Mouse (Mus musculus) ES-E14 (cell line): ENCODE measurements around the gene Arhgap31. TPM values are rescaled to one million over a fixed set of nuclear protein-coding genes. Genes with fewer than 3 reads are reported as not detected.

Source experiments
- DNase-seq: peaks from one replicate; pipeline ENCODE4 v3.0.0-alpha.2; 2013; ENCODE audit warnings: low read depth, low spot score
- H3K27ac ChIP-seq: 2 replicates; pipeline ENCODE4 v1.5.1; 2012; ENCODE audit warnings: low read depth, mild to moderate bottlenecking, low read length, moderate library complexity, mixed read lengths; ENCODE audit not compliant: poor library complexity, insufficient read depth, severe bottlenecking
- H3K36me3 ChIP-seq: 2 replicates; pipeline ENCODE4 v1.6.1; 2012; ENCODE audit warnings: mild to moderate bottlenecking, low read length, moderate library complexity, mixed read lengths; ENCODE audit not compliant: control insufficient read depth, poor library complexity, insufficient read depth, severe bottlenecking
- H3K4me1 ChIP-seq, 2 experiments: fragments of 150-350 bp in 1 of 2; sonication (generic) in 1 of 2; 2 replicates each; pipeline ENCODE4 v1.6.1; 2012; ENCODE audit warnings: low read length in 2 of 2, mild to moderate bottlenecking in 1 of 2, mixed read lengths in 1 of 2; ENCODE audit not compliant: control insufficient read depth in 2 of 2, insufficient read depth in 2 of 2, poor library complexity in 1 of 2
- H3K4me3 ChIP-seq, 2 experiments: fragments of 150-350 bp in 1 of 2; sonication (generic) in 1 of 2; 2 replicates each; pipeline ENCODE4 v1.5.1; 2012; ENCODE audit warnings: low read length in 2 of 2, low read depth in 1 of 2, mild to moderate bottlenecking in 1 of 2, mixed read lengths in 1 of 2; ENCODE audit not compliant: insufficient read depth in 1 of 2, poor library complexity in 1 of 2, severe bottlenecking in 1 of 2
- H3K9ac ChIP-seq: 2 replicates; pipeline ENCODE4 v1.6.1; 2012; ENCODE audit warnings: low read depth, mild to moderate bottlenecking, low read length, mixed read lengths; ENCODE audit not compliant: poor library complexity, insufficient read depth, severe bottlenecking
- H3K9me3 ChIP-seq: fragments of 150-350 bp; sonication (generic); 2 replicates; pipeline ENCODE4 v1.6.1; 2012; ENCODE audit warnings: low read depth, mild to moderate bottlenecking, low read length; ENCODE audit not compliant: control insufficient read depth, insufficient read depth
- CHD2 ChIP-seq: IDR thresholded peaks from 2 replicates; pipeline ENCODE4 v1.6.1; 2014; ENCODE audit warnings: mild to moderate bottlenecking, low read depth, low read length, inconsistent platforms
- HCFC1 ChIP-seq: IDR thresholded peaks from 2 replicates; pipeline ENCODE4 v1.6.1; 2012; ENCODE audit warnings: low read length, inconsistent platforms, borderline replicate concordance; ENCODE audit not compliant: insufficient read depth
- MAFK ChIP-seq: IDR thresholded peaks from 2 replicates; pipeline ENCODE4 v1.6.1; 2014; ENCODE audit warnings: mild to moderate bottlenecking, low read depth, low read length, inconsistent platforms; ENCODE audit not compliant: insufficient read depth
- ZC3H11A ChIP-seq: IDR thresholded peaks from 2 replicates; pipeline ENCODE4 v1.6.1; 2012; ENCODE audit warnings: low read depth, mild to moderate bottlenecking, inconsistent platforms, low read length, borderline replicate concordance
- ZNF384 ChIP-seq: IDR thresholded peaks from 2 replicates; pipeline ENCODE4 v1.6.1; 2012; ENCODE audit warnings: low read depth, low read length, inconsistent platforms
- in situ Hi-C, 2 experiments: fragments of 600-800 bp; cut with MboI; formaldehyde crosslinking; loops; one replicate each; pipeline ENCODE4 v1.15.1; 2025; ENCODE audit warnings: low sequenced_read_pairs in 2 of 2, inconsistent platforms in 1 of 2; ENCODE audit not compliant: unreplicated experiment in 2 of 2
- total RNA-seq: library from RNA; depleted of rRNA; stranded (reverse); fragments of 300-350 nt; gene quantifications from 2 replicates; pipeline ENCODE4 v1.2.3, GENCODE M21; 2012

The Arhgap31 gene
- total RNA-seq, 1 experiment = 1.0 TPM

GRCm38 (mm10) chr16:38648783-38649430 is 64.2 kb downstream of the Arhgap31 start:
- TF ChIP-seq MAFK (no peak), CHD2 (no peak), ZC3H11A (no peak), ZNF384 (no peak), HCFC1 (no peak)
- Histone ChIP-seq H3K4me3 (no peak overlapping the region), H3K4me1 (peaks cover 0 to 3% of the 10 kb centered on the region in 2 experiments; a peak in 1 of 4 replicates), H3K9ac (no peak overlapping the region), H3K36me3 (no peaks in the 10 kb centered on the region), H3K27ac (no peak overlapping the region), H3K9me3 (no peaks in the 10 kb centered on the region)
- in situ Hi-C loops = loop anchor here in 1 of 2 experiments (25.0 kb wide), 1 partner anchor 163 kb away; the partner anchor contains the start of gene Upk1b
- DNase-seq = no peak

- Histone ChIP-seq H3K27ac (no peak overlapping the region), H3K9ac (no peak overlapping the region), H3K4me3 (no peak overlapping the region), H3K4me1 (no peaks in the 10 kb centered on the region), H3K36me3 (no peaks in the 10 kb centered on the region), H3K9me3 (no peaks in the 10 kb centered on the region)
- in situ Hi-C loops = loop anchor here in 1 of 2 experiments (25.0 kb wide), 1 partner anchor 164 kb away; the partner anchor contains the start of gene Upk1b
- no peak for TF ChIP-seq ZNF384
- no peak for TF ChIP-seq HCFC1
- TF ChIP-seq CHD2 = no peak
- TF ChIP-seq ZC3H11A = no peak
- TF ChIP-seq MAFK = no peak
- DNase-seq = no peak
Measured at GRCm38 (mm10) chr16:38648155-38648554, 64.9 kb downstream of the Arhgap31 start.

GRCm38 (mm10) chr16:38644455-38644854 is 68.6 kb downstream of the Arhgap31 start:
- Histone ChIP-seq H3K27ac (no peak overlapping the region), H3K4me3 (no peak overlapping the region), H3K4me1 (no peaks in the 10 kb centered on the region), H3K9ac (no peak overlapping the region), H3K9me3 (no peaks in the 10 kb centered on the region), H3K36me3 (no peaks in the 10 kb centered on the region)
- DNase-seq = no peak
- in situ Hi-C loops = loop anchor here in 1 of 2 experiments (25.0 kb wide), 1 partner anchor 168 kb away; the partner anchor contains the start of gene Upk1b
- no peak for TF ChIP-seq HCFC1
- TF ChIP-seq ZNF384 = no peak
- no peak for TF ChIP-seq MAFK
- no peak for TF ChIP-seq CHD2
- no peak for TF ChIP-seq ZC3H11A

- H3K9me3 ChIP-seq = no peaks in the 10 kb centered on the region
- peaks cover 0 to 5% of the 10 kb centered on the region in 2 experiments; a peak in 1 of 4 replicates for H3K4me1 ChIP-seq
- in situ Hi-C loops = loop anchor here in 1 of 2 experiments (25.0 kb wide), 1 partner anchor 175 kb away; the partner anchor contains the start of gene Upk1b
- H3K4me3 ChIP-seq = peak overlapping the region; percentile 24 to 34; a peak in 1 of 4 replicates
- H3K9ac ChIP-seq = no peak overlapping the region
- H3K27ac ChIP-seq = no peak overlapping the region
- H3K36me3 ChIP-seq = no peaks in the 10 kb centered on the region
- TF ChIP-seq MAFK (no peak), ZNF384 (no peak), ZC3H11A (no peak), CHD2 (no peak), HCFC1 (no peak)
- no peak for DNase-seq
Measured at GRCm38 (mm10) chr16:38637085-38637484, 76.0 kb downstream of the Arhgap31 start.
